Mouse (Mus musculus) liver, embryonic 16.5 days (tissue): ENCODE measurements around the gene Smgc. TPM values are rescaled to one million over a fixed set of nuclear protein-coding genes. Genes with fewer than 3 reads are reported as not detected.
"Not testable (repeated sequence)": the region's sequence is repeated elsewhere in the genome, so short reads cannot be mapped to it uniquely, and the experiment has no call there.

Source experiments
- ATAC-seq: fragments of 200-750 bp; cut with Nextera tagmentation; 2 replicates; pipeline ENCODE4 v1.8.0; 2017; ENCODE audit warnings: low read depth, mild to moderate bottlenecking, moderate number of reproducible peaks, moderate library complexity
- H3K27ac ChIP-seq: fragments of 300-500 bp; sonication (generic); 2 replicates; pipeline ENCODE4 v1.5.1; 2014; ENCODE audit warnings: mild to moderate bottlenecking, low read length
- H3K27me3 ChIP-seq: fragments of 300-500 bp; sonication (generic); 2 replicates; pipeline ENCODE4 v1.6.1; 2014; ENCODE audit warnings: low read depth, low read length, mixed read lengths; ENCODE audit not compliant: control insufficient read depth, insufficient read depth
- H3K36me3 ChIP-seq: fragments of 300-500 bp; sonication (generic); 2 replicates; pipeline ENCODE4 v1.6.1; 2014; ENCODE audit warnings: mild to moderate bottlenecking; ENCODE audit not compliant: control insufficient read depth, insufficient read depth
- H3K4me1 ChIP-seq: fragments of 300-500 bp; sonication (generic); 2 replicates; pipeline ENCODE4 v1.6.1; 2014; ENCODE audit warnings: low read depth, low read length, mixed read lengths; ENCODE audit not compliant: control insufficient read depth
- H3K4me2 ChIP-seq: fragments of 300-500 bp; sonication (generic); 2 replicates; pipeline ENCODE4 v1.6.1; 2014; ENCODE audit warnings: low read depth, low read length, mixed read lengths
- H3K4me3 ChIP-seq: fragments of 300-500 bp; sonication (generic); 2 replicates; pipeline ENCODE4 v1.5.1; 2014; ENCODE audit warnings: low read depth, mild to moderate bottlenecking, low read length
- H3K9ac ChIP-seq: fragments of 300-500 bp; sonication (generic); 2 replicates; pipeline ENCODE4 v1.6.1; 2014; ENCODE audit warnings: low read depth, low read length
- H3K9me3 ChIP-seq: fragments of 300-500 bp; sonication (generic); replicated peaks from 2 replicates; pipeline ENCODE4 v1.6.1; 2016; ENCODE audit warnings: low read length; ENCODE audit not compliant: control insufficient read depth
- WGBS: fragments of 180-500 bp; shearing (Covaris S2); extraction: QIAGEN DNeasy Blood & Tissue Kit; methylation state at CpG from one replicate; pipeline ENCODE4 v1.1.7; 2014; ENCODE audit not compliant: insufficient replicate concordance; 5-methylcytosine and 5-hydroxymethylcytosine counted together
- polyA plus RNA-seq: library from polyadenylated mRNA; unstranded; fragments of >200 nt; fragmentation: Nextera tagmentation; extraction: Ambion mirVana; gene quantifications from 2 replicates; pipeline ENCODE4 v1.2.1, GENCODE M21; 2015

Smgc gene
- not detected in 2 replicates for polyA plus RNA-seq

DNA sequence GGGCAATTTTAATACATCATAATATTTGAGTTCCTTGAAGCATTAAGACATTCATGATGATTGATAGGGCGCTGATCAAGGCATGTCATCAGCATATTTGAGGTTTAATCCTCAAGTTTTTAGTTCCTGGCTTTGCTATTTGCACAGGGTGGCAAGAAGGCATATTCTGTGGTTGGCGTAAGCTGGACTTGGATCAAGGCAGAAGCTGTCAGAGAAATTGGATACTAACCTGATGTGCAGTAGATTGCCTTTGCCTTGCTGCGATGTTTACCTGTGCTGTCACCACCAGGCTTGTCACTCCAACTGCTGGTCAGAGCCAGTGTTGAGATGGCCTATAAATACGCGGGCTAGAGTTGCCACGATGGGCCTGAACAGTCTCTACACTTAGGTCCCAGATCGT lies at the start of gene Smgc:
TSS of gene Smgc (plus strand) at position 301 of the 400 bp plus-strand sequence.
- no peak within 1 kb of the TSS for H3K27ac ChIP-seq
- no peaks in the 10 kb centered on the region for H3K9me3 ChIP-seq
- WGBS: 65% methylated on average over 7 of the region's 7 CpGs
- no peak within 1 kb of the TSS for H3K4me2 ChIP-seq
- ATAC-seq: no peak
- H3K27me3 ChIP-seq: no peaks in the 10 kb centered on the region
- no peak within 1 kb of the TSS for H3K9ac ChIP-seq
- H3K4me3 ChIP-seq: no peak within 1 kb of the TSS
- H3K36me3 ChIP-seq: no peaks in the 10 kb centered on the region
- no peaks in the 10 kb centered on the region for H3K4me1 ChIP-seq

DNA sequence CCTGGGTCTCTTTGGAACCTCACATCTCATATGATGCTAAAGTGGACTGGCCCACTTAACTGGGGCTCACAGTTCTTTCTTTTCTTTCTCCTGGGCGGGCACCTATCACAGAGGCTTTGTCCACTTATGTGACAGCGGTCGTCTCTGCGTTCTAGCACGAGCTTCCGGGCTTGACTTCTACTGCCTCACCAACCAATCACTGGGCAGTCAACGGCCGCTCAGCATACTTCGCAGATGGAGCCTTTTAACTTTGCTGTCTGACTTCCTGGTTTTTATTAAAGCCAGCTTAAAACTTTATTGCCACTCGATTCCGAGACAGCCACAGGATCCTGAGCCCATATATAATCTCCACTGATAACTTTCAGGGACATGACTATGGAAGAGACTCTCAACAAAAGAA lies 49.7 kb upstream of the Smgc start:
- 76% methylated on average over 11 of the region's 11 CpGs for WGBS
- no peaks in the 10 kb centered on the region for H3K27me3 ChIP-seq
- no peak overlapping the region for H3K27ac ChIP-seq
- H3K4me2 ChIP-seq: no peak overlapping the region
- no peak overlapping the region for H3K9ac ChIP-seq
- no peak for ATAC-seq
- H3K4me3 ChIP-seq: no peak overlapping the region
- no peaks in the 10 kb centered on the region for H3K36me3 ChIP-seq
- no peaks in the 10 kb centered on the region for H3K9me3 ChIP-seq
- H3K4me1 ChIP-seq: no peaks in the 10 kb centered on the region

DNA sequence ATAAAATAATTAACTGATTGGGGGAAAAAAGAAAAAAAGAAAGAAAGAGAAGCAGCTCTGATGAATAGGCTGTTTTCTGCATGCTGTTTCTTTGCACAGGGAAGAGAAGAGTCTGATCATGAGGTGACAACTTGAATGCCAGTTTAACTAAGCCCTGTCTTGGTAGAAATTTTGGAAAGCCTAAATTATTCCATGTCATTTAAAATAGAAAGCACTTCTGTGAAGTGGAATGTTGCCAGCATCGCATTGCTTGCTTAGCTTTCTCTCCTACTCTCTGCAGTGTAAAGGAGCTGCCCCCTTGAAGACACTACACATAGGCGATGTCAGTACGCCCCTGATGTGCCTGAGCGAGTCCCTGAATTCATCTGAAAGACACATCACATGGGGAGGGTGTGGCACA lies 31.6 kb upstream of the Smgc start:
- H3K27ac ChIP-seq: no peak overlapping the region
- no peaks in the 10 kb centered on the region for H3K9me3 ChIP-seq
- no peak for ATAC-seq
- no peak overlapping the region for H3K4me2 ChIP-seq
- no peaks in the 10 kb centered on the region for H3K36me3 ChIP-seq
- no peaks in the 10 kb centered on the region for H3K4me1 ChIP-seq
- H3K4me3 ChIP-seq: no peak overlapping the region
- no peak overlapping the region for H3K9ac ChIP-seq
- WGBS: 66% methylated on average over 4 of the region's 4 CpGs
- H3K27me3 ChIP-seq: no peaks in the 10 kb centered on the region

DNA sequence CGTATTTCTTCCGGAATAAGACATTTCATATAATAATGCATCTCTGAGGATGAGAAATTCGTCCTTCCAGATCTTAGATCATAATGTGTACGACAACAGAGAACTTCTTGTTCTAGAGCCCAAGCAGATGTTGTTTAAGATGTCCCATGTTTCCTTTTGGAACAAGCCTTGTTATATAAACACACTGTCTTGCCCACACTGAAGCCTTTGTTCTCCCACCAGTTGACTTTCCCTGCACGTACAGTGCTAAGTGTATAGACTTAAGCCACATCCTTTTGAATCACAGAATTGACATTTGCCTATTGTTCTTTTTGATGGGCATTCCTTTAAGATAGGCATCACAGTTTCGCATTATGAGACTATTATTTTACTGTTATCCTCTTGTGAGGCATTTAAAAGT lies 2.7 kb upstream of the Smgc start:
- Histone ChIP-seq H3K4me1 (no peaks in the 10 kb centered on the region), H3K36me3 (no peaks in the 10 kb centered on the region), H3K9ac (no peak overlapping the region), H3K9me3 (no peaks in the 10 kb centered on the region), H3K4me2 (no peak overlapping the region), H3K4me3 (no peak overlapping the region), H3K27ac (no peak overlapping the region), H3K27me3 (no peaks in the 10 kb centered on the region)
- ATAC-seq: no peak
- WGBS: 50% methylated on average over 6 of the region's 6 CpGs

DNA sequence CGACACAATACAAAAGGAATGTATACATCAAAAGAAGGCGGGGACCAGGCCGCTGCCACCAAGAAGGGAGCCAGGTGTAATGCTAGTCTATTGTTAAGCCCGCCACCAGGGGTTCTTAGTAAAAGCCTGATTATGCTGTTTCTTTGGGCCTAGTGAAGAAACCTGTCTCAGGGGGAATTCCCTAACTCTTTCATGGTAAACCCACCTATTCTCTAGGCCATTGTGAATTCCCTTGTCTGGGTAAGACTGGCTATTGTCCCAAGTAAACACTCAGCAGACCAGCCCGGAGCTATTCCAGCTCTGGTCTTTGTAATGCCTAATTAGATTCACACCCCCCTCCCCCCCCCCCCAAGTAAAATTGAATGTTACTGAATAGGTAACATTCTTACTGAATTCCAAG lies 26.1 kb downstream of the Smgc start:
- not testable (repeated sequence) for H3K4me2 ChIP-seq, H3K9me3 ChIP-seq, H3K4me3 ChIP-seq, H3K9ac ChIP-seq, H3K4me1 ChIP-seq, H3K27me3 ChIP-seq, H3K27ac ChIP-seq, H3K36me3 ChIP-seq, ATAC-seq
- 39% methylated on average over 5 of the region's 5 CpGs for WGBS

DNA sequence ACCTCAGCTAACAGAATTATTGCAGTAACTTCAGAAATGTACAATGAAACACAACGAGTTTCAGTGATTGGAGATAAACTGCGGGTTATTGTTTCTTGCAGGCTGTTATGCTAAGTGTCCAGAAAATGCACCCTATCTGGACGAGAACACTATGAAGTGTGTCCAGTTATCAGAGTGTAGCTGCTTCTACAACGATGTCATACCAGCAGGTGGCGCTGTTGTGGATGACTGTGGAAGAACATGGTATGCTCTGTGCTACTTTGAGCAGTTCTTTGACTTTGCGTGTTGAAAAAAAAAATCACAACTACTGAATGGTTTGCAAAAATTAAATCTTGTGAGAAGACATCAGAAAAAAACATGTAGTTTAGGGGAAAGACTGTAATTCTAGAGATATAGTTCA lies 62.2 kb downstream of the Smgc start:
- no peaks in the 10 kb centered on the region for H3K36me3 ChIP-seq
- WGBS: 43% methylated on average over 6 of the region's 6 CpGs

DNA sequence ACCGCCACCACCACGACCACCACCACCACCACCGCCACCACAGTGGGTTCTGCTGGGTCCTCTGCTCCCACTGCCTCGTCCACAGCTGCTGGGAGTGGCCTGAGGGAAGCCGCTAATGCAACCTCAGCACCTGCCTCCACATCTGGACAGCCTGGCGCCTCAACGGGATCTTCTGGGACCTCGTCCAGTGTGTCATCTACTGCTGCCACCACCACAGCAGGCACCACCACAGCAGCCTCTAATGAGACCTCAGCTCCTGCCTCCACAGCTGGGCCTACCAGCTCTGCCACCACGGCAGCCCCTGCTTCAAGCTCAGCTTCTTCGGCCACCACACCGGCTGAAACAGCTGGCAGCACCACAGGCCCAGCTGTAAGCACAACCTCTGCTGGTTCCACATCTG lies 69.0 kb downstream of the Smgc start:
- H3K9me3 ChIP-seq, H3K27ac ChIP-seq, H3K4me3 ChIP-seq, H3K27me3 ChIP-seq, H3K36me3 ChIP-seq, H3K4me2 ChIP-seq, ATAC-seq, H3K4me1 ChIP-seq, H3K9ac ChIP-seq: not testable (repeated sequence)
- WGBS: 83% methylated on average over 1 of the region's 11 CpGs

More for the DNA sequence above, 62.2 kb downstream of the Smgc start:
- no peak overlapping the region for H3K4me2 ChIP-seq
- no peaks in the 10 kb centered on the region for H3K4me1 ChIP-seq
- H3K9ac ChIP-seq: no peak overlapping the region
- no peak overlapping the region for H3K4me3 ChIP-seq
- H3K27me3 ChIP-seq: no peaks in the 10 kb centered on the region
- ATAC-seq: no peak
- H3K27ac ChIP-seq: no peak overlapping the region
- H3K9me3 ChIP-seq: no peaks in the 10 kb centered on the region

Other genes starting within 250 kb of the Smgc start
- 1.5 and 1.7 TPM in 2 replicates for gene Lrrk2, start 165.1 kb upstream of the Smgc start, polyA plus RNA-seq
- gene Cntn1, start 212.9 kb downstream of the Smgc start, polyA plus RNA-seq: 0.04 and 0.08 TPM in 2 replicates